ENCODE assay signal across 14 mouse cellular contexts in the genomic region with DNA sequence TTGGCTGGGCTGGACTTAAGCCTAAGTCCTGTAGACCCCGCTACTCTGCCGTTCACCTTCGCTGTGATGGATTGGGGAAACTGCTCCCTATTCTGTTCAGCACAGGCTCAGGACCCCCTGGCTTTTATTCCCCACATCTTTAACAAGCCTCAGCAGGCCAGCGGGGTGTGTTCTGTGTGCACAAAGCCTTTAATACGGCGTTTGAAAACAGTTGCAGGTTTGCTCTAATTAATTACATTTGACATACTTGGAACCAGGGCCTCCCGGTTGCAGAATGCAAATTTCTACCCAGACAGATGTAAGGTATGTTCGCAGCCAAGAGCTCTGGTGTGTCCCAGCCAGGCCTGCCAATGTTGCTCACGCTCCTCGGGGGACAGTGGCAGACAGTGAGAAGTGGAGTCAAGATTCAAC. TPM values are rescaled to one million over a fixed set of nuclear protein-coding genes. Genes with fewer than 3 reads are reported as not detected.
DNase-seq lines count a peak whose midpoint lies in the region; ATAC-seq lines count a peak whose summit lies in the region.
"Had no signal": no experiment of that assay in that cellular context is flagged by ENCODE, and none has a peak within 500 bp of the region (broad histone marks: within the 10 kb centered on the region; RNA-seq: fewer than 3 reads in every experiment).

No protein-coding gene starts in this region.

- H3K36me3 ChIP-seq in kidney, embryonic 16.5 days (ENCODE audit: insufficient read depth, low read length) = no peaks in the 10 kb centered on the region
- H3K36me3 ChIP-seq in forebrain, embryonic 16.5 days (ENCODE audit: control insufficient read depth, insufficient read depth) = no peaks in the 10 kb centered on the region
- H3K36me3 ChIP-seq in limb, embryonic 10.5 days = 0 out of 2 replicates have a peak, but pooled peaks cover 4% of the 10 kb centered on the region
- H3K36me3 ChIP-seq: heart, embryonic 15.5 days had no signal

- 0 out of 2 replicates have a peak overlapping the region, but pooled peaks have one; percentile 2 for H3K9ac ChIP-seq in kidney, embryonic 16.5 days (replicated peaks; ENCODE audit: low read length)
- H3K9ac ChIP-seq in forebrain, embryonic 16.5 days (replicated peaks; ENCODE audit: low read depth, low read length) = no peak overlapping the region
- H3K9ac ChIP-seq: heart, embryonic 15.5 days had no signal

- H3K27ac ChIP-seq in kidney, embryonic 16.5 days (ENCODE audit: low read length) = peak overlapping the region; percentile 41; the same call in 1 of the 2 replicates
- H3K27ac ChIP-seq in forebrain, embryonic 16.5 days (ENCODE audit: low read length) = no peak overlapping the region
- no peak overlapping the region for H3K27ac ChIP-seq in limb, embryonic 10.5 days
- H3K27ac ChIP-seq: heart, embryonic 15.5 days had no signal

- 57% methylated on average over 10 of the region's 10 CpGs for WGBS in kidney, embryonic 16.5 days
- 5% methylated on average over 10 of the region's 10 CpGs for WGBS in forebrain, embryonic 16.5 days
- WGBS in limb, embryonic 10.5 days = 72% methylated on average over 10 of the region's 10 CpGs

- no peak overlapping the region for H3K4me3 ChIP-seq in kidney, embryonic 16.5 days (ENCODE audit: low read length)
- H3K4me3 ChIP-seq in forebrain, embryonic 16.5 days (replicated peaks; ENCODE audit: low read length) = no peak overlapping the region
- H3K4me3 ChIP-seq in limb, embryonic 10.5 days = no peak overlapping the region
- H3K4me3 ChIP-seq: heart, embryonic 15.5 days had no signal

- no peak for DNase-seq in kidney, adult 8-10 months
- DNase-seq in limb, embryonic 10.5 days (ENCODE audit: low spot score) = peak; percentile 30
- DNase-seq in retina, postnatal 1 day = peak; percentile 45
- DNase-seq in left cerebral cortex, postnatal 10 days (ENCODE audit: extremely low spot score in 1 of 2, low spot score in 2 of 2) = no peak
- no peak for DNase-seq in layer of hippocampus, adult 8-10 months (ENCODE audit: low spot score in 2 of 2)
- DNase-seq: adrenal gland, postnatal 36 days; gastrocnemius, postnatal 25 days; kidney, adult 9 months; lung, adult 18-20 months; spleen, adult 18-20 months; thymus, postnatal 36 days had no signal

- intact Hi-C loops in left cerebral cortex, postnatal 10 days (cut with DNase I) = no loop called here

- H3K4me2 ChIP-seq in kidney, embryonic 16.5 days (replicated peaks; ENCODE audit: low read depth, low read length) = no peak overlapping the region
- no peak overlapping the region for H3K4me2 ChIP-seq in forebrain, embryonic 16.5 days (ENCODE audit: low read length)
- H3K4me2 ChIP-seq: heart, embryonic 15.5 days had no signal

- H3K4me1 ChIP-seq in kidney, embryonic 16.5 days (ENCODE audit: insufficient read depth, low read length) = peaks cover 36% of the 10 kb centered on the region
- peaks cover 9% of the 10 kb centered on the region for H3K4me1 ChIP-seq in forebrain, embryonic 16.5 days (replicated peaks; ENCODE audit: control insufficient read depth, insufficient read depth, low read length)
- H3K4me1 ChIP-seq in limb, embryonic 10.5 days = peaks cover 20% of the 10 kb centered on the region

- H3K27me3 ChIP-seq in kidney, embryonic 16.5 days (ENCODE audit: insufficient read depth, low read length) = no peaks in the 10 kb centered on the region
- 0 out of 2 replicates have a peak, but pooled peaks cover 2% of the 10 kb centered on the region for H3K27me3 ChIP-seq in forebrain, embryonic 16.5 days (replicated peaks; ENCODE audit: control insufficient read depth, insufficient read depth, low read length)
- H3K27me3 ChIP-seq in limb, embryonic 10.5 days (ENCODE audit: low read depth, poor library complexity, severe bottlenecking) = no peaks in the 10 kb centered on the region
- H3K27me3 ChIP-seq: heart, embryonic 15.5 days had no signal

- no peaks in the 10 kb centered on the region for H3K9me3 ChIP-seq in kidney, embryonic 16.5 days (ENCODE audit: low read length)
- no peaks in the 10 kb centered on the region for H3K9me3 ChIP-seq in forebrain, embryonic 16.5 days (ENCODE audit: control insufficient read depth, low read length)
- H3K9me3 ChIP-seq in limb, embryonic 10.5 days (replicated peaks) = no peaks in the 10 kb centered on the region
- H3K9me3 ChIP-seq: heart, embryonic 15.5 days had no signal

- no peak; the same call in 1 of the 2 replicates for ATAC-seq in kidney, embryonic 16.5 days (ENCODE audit: low FRiP score, low TSS enrichment)
- peak; percentile 87 for ATAC-seq in forebrain, embryonic 16.5 days

RNA-seq across cellular contexts. Expression of a gene that starts 13.1 kb away (rescaled TPM):
- polyA plus RNA-seq in kidney, embryonic 16.5 days (2015; fragmentation: Nextera tagmentation; extraction: Ambion mirVana) = 41.2 and 51.1 TPM in 2 replicates
- 15.2 and 18.4 TPM in 2 replicates for polyA plus RNA-seq in forebrain, embryonic 16.5 days (2015; fragmentation: Nextera tagmentation; extraction: Ambion mirVana)
- polyA plus RNA-seq in limb, embryonic 10.5 days (2016; fragmentation: Nextera tagmentation; extraction: Ambion mirVana) = 23.7 and 35.7 TPM in 2 replicates
- total RNA-seq in left cerebral cortex, postnatal 10 days (2021) = 1 to 10 TPM; 8.3 to 9.3 TPM
- total RNA-seq in layer of hippocampus, adult 8-10 months (2022) = 1 to 10 TPM; 3.3 to 4.4 (median 3.5) TPM

Comparison
In these comparisons a context has a peak if more than half of its experiments do, and no peak if none do; other contexts are left out.
1. DNase-seq: peak in limb, embryonic 10.5 days (single experiment) and retina, postnatal 1 day (single experiment); none in kidney, adult 8-10 months (0 of 2), left cerebral cortex, postnatal 10 days (0 of 2) and layer of hippocampus, adult 8-10 months (0 of 2).